Mouse (Mus musculus) liver, embryonic 14.5 days (tissue): ENCODE measurements around the gene Nab1.

Experiments
- CTCF ChIP-seq: IDR thresholded peaks from 2 replicates; pipeline ENCODE4 v1.5.1; 2016; ENCODE audit warnings: antibody characterized with exemption, low read depth, control low read depth
- EP300 ChIP-seq: IDR thresholded peaks from 2 replicates; pipeline ENCODE4 v1.6.1; 2016; ENCODE audit warnings: antibody characterized with exemption, low read depth

- no peak for TF ChIP-seq CTCF
- no peak for TF ChIP-seq EP300
Observed at GRCm38 (mm10) chr1:52423057-52423456, 77.4 kb downstream of the Nab1 start.
